Mouse (Mus musculus): ENCODE data around the gene Pik3cd. TPM values are rescaled to one million over a fixed set of nuclear protein-coding genes. Genes with fewer than 3 reads are reported as not detected.
A peak's percentile ranks its signal among the peaks of the same experiment; 100 is the strongest.

The Pik3cd gene
- polyA plus RNA-seq, 1 experiment, result 106 TPM

- Histone ChIP-seq H3K27ac (ENCODE audit: control insufficient read depth, insufficient read depth, low read length) (no peak overlapping the region), H3K4me3 (ENCODE audit: control insufficient read depth, insufficient read depth, low read length) (no peak overlapping the region), H3K4me1 (replicated peaks; ENCODE audit: control insufficient read depth, insufficient read depth, low read length) (peaks cover 20% of the 10 kb centered on the region), H3K27me3 (ENCODE audit: control insufficient read depth, insufficient read depth, low read length) (no peaks in the 10 kb centered on the region), H3K36me3 (ENCODE audit: control insufficient read depth, insufficient read depth, low read length) (no peaks in the 10 kb centered on the region)
- TF ChIP-seq POLR2A (IDR thresholded peaks at IDR 0.05; ENCODE audit: control insufficient read depth, extremely low read depth, insufficient read depth, low read length, poor library complexity), result no peak
- no peak for TF ChIP-seq CTCF (IDR thresholded peaks at IDR 0.05; ENCODE audit: borderline replicate concordance, control insufficient read depth, extremely low read depth, insufficient read depth, low read length, poor library complexity)
- no peak for DNase-seq
- WGBS, result 97% methylated on average over 7 of the region's 7 CpGs
Observed at GRCm38 (mm10) chr4:149740301-149740700, 37.9 kb upstream of the Pik3cd start.

DNA sequence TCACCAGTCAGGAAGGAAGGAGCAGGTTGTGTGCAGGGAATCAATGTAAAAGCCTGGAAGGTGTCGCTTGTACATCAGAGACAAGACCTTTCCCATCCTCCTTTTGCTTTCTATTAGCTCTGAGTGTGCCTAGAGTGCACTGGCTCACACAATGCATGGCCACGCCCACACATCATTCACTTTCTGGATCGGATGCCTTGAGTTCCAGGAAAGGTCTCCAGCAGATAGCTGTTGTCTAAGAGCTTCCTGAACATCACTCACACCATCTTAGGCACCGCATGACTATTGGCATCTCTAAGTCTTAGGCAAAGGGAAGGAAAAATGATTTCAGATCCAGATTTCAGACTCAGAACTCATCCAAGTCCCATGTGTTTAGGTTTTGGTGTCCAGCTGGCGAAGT lies 37.1 kb upstream of the Pik3cd start:
- H3K36me3 ChIP-seq (ENCODE audit: control insufficient read depth, insufficient read depth, low read length), result no peaks in the 10 kb centered on the region
- peaks cover 20% of the 10 kb centered on the region for H3K4me1 ChIP-seq (replicated peaks; ENCODE audit: control insufficient read depth, insufficient read depth, low read length)
- H3K27me3 ChIP-seq (ENCODE audit: control insufficient read depth, insufficient read depth, low read length), result no peaks in the 10 kb centered on the region
- no peak for DNase-seq
- WGBS, result 86% methylated on average over 5 of the region's 5 CpGs
- H3K4me3 ChIP-seq (ENCODE audit: control insufficient read depth, insufficient read depth, low read length), result no peak overlapping the region
- no peak for TF ChIP-seq POLR2A (IDR thresholded peaks at IDR 0.05; ENCODE audit: control insufficient read depth, extremely low read depth, insufficient read depth, low read length, poor library complexity)
- TF ChIP-seq CTCF (IDR thresholded peaks at IDR 0.05; ENCODE audit: borderline replicate concordance, control insufficient read depth, extremely low read depth, insufficient read depth, low read length, poor library complexity), result no peak
- no peak overlapping the region for H3K27ac ChIP-seq (ENCODE audit: control insufficient read depth, insufficient read depth, low read length)

DNA sequence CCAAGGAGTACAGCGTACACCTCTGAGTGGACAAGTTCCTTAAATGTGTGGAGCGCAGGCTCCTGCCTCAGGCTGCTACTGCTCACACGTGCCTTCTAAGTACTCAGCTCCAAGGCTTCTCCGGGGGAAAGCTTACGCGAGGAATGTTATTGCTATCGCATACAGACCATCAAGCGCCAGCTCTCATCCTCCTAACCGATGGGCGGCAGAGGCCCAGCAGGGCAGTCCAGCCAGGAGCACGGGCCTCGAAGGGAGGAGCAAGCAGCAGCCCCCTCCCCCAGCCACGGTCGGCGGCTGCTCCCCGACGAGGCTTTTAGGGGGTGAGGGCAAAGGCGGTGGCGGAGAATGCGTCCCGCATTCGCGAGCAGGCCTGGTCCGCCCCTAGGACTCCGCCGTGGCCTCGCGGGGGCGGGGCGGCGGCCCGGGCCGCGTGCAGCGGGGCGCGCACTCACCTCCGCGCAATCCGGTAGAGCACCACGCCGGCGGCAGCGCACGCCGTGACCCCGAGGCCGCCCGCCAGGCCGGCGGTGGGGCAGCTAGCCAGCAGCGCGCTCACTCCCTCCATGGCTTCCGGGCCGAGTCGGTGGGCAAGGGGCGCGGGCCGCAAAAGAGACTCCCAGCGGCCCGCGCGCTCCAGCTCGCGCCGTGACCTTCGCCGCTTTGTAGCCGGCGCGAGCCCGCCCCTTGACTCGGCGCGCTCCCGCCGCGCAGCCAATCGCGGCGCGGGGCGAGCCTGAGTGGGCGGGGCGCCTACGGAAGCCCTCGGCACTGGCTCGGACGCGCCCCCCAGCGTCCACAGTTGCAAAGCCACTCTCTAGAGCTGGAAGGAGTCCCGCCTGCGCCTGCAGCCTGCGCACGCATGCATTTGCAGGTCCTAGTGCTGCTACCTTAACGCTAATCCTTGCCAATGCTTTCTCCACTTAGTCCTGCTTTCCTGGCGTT lies 35.3 kb upstream of the Pik3cd start, which contains the start of gene Tmem201:
Gene Tmem201, minus strand, starts transcription at position 662 of the 942 bp plus-strand sequence.
- peak; percentile 96 for DNase-seq
- H3K27me3 ChIP-seq (ENCODE audit: control insufficient read depth, insufficient read depth, low read length), result no peaks in the 10 kb centered on the region
- no peak within 1 kb of the TSS for H3K27ac ChIP-seq (ENCODE audit: control insufficient read depth, insufficient read depth, low read length)
- peaks cover 28% of the 10 kb centered on the region for H3K4me1 ChIP-seq (replicated peaks; ENCODE audit: control insufficient read depth, insufficient read depth, low read length)
- WGBS, result under 1% methylated on average over 97 of the region's 97 CpGs
- TF ChIP-seq CTCF (IDR thresholded peaks at IDR 0.05; ENCODE audit: borderline replicate concordance, control insufficient read depth, extremely low read depth, insufficient read depth, low read length, poor library complexity), result peak; percentile 97
- TF ChIP-seq POLR2A (IDR thresholded peaks at IDR 0.05; ENCODE audit: control insufficient read depth, extremely low read depth, insufficient read depth, low read length, poor library complexity), result 0 out of 2 replicates have a peak, but pooled peaks have one; percentile 45
- peak within 1 kb of the TSS; percentile 75 for H3K4me3 ChIP-seq (ENCODE audit: control insufficient read depth, insufficient read depth, low read length)
- no peaks in the 10 kb centered on the region for H3K36me3 ChIP-seq (ENCODE audit: control insufficient read depth, insufficient read depth, low read length)

- WGBS, result 35% methylated on average over 4 of the region's 4 CpGs
- Histone ChIP-seq H3K27me3 (ENCODE audit: control insufficient read depth, insufficient read depth, low read length) (no peaks in the 10 kb centered on the region), H3K4me3 (ENCODE audit: control insufficient read depth, insufficient read depth, low read length) (no peak overlapping the region), H3K36me3 (ENCODE audit: control insufficient read depth, insufficient read depth, low read length) (no peaks in the 10 kb centered on the region), H3K27ac (ENCODE audit: control insufficient read depth, insufficient read depth, low read length) (no peak overlapping the region), H3K4me1 (replicated peaks; ENCODE audit: control insufficient read depth, insufficient read depth, low read length) (peaks cover 25% of the 10 kb centered on the region)
- DNase-seq, result no peak
- TF ChIP-seq POLR2A (IDR thresholded peaks at IDR 0.05; ENCODE audit: control insufficient read depth, extremely low read depth, insufficient read depth, low read length, poor library complexity), result no peak
- no peak for TF ChIP-seq CTCF (IDR thresholded peaks at IDR 0.05; ENCODE audit: borderline replicate concordance, control insufficient read depth, extremely low read depth, insufficient read depth, low read length, poor library complexity)
Observed at GRCm38 (mm10) chr4:149736581-149736980, 34.2 kb upstream of the Pik3cd start.

DNA sequence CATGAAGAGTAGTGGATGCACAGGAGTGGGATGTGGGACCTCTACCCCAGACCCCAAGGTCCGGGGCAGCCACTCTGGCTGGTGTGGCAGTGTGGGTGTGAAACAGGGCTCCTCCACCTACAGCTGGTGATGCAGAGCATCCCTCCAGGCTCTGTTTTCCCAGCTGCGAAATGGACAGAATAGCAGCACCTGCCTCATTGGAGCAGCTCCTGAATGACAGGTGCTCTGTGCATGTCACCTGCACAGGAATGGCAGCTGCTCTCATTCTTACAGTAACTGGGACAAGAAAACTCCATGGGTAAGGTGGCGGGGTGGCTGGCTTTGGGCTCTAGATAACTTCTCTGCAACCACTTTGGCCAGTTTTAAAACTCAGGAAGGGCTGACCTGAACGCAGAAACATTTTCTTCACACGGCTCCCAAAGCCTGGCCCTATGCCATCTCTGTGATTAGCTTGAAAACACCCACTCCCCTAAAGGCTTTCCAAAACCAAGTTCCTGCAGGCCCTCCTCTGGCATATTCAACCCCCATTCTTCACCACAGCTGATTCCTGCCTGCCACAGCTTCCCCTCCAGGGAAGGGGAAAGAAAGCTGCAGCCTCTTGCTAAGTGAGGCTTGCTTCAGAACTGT lies 33.4 kb upstream of the Pik3cd start:
- DNase-seq, result no peak
- H3K27me3 ChIP-seq (ENCODE audit: control insufficient read depth, insufficient read depth, low read length), result no peaks in the 10 kb centered on the region
- H3K4me1 ChIP-seq (replicated peaks; ENCODE audit: control insufficient read depth, insufficient read depth, low read length), result peaks cover 25% of the 10 kb centered on the region
- H3K27ac ChIP-seq (ENCODE audit: control insufficient read depth, insufficient read depth, low read length), result no peak overlapping the region
- TF ChIP-seq CTCF (IDR thresholded peaks at IDR 0.05; ENCODE audit: borderline replicate concordance, control insufficient read depth, extremely low read depth, insufficient read depth, low read length, poor library complexity) (no peak), POLR2A (IDR thresholded peaks at IDR 0.05; ENCODE audit: control insufficient read depth, extremely low read depth, insufficient read depth, low read length, poor library complexity) (no peak)
- H3K4me3 ChIP-seq (ENCODE audit: control insufficient read depth, insufficient read depth, low read length), result no peak overlapping the region
- peaks cover under 1% of the 10 kb centered on the region; the same call in 1 of the 2 replicates for H3K36me3 ChIP-seq (ENCODE audit: control insufficient read depth, insufficient read depth, low read length)
- 75% methylated on average over 5 of the region's 5 CpGs for WGBS

DNA sequence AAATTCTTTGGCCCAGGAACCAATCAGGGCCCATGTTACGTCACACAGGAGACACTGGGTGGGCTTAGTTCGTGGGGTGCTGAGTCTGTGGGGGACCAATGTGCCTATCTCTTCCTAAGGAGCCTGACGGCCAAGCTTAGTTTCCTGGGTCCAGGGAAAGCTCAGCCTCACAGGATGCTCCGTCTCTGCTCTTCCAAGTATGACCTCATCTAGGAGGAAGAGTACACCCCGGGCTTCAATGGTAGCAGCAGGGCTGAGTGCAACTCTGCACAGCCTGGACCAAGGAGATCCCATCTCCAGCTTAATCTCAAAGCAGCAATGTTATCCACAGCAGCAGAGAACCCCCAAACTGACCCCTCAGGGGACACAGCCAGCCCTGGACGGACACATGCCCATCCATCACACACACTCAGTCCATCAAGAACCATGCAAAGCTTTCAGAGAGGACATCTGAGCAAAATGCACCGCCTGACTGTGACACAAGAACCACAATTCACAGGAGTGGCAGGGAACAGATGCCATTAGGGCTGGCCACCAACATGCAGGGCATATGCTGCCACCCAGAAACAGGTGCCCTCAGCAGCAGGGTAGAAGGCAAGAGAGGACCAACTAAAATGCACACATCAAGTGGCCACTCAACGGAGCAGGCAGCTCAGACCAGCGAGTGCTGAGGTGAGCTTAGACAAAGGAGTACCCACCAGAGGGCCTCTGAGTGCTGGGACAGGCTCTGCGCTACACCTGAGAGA lies 32.5 kb upstream of the Pik3cd start:
- H3K27ac ChIP-seq (ENCODE audit: control insufficient read depth, insufficient read depth, low read length), result no peak overlapping the region
- no peak overlapping the region for H3K4me3 ChIP-seq (ENCODE audit: control insufficient read depth, insufficient read depth, low read length)

More for the DNA sequence above, 32.5 kb upstream of the Pik3cd start:
- Histone ChIP-seq H3K36me3 (ENCODE audit: control insufficient read depth, insufficient read depth, low read length) (peaks cover 4% of the 10 kb centered on the region; the same call in 1 of the 2 replicates), H3K27me3 (ENCODE audit: control insufficient read depth, insufficient read depth, low read length) (no peaks in the 10 kb centered on the region), H3K4me1 (replicated peaks; ENCODE audit: control insufficient read depth, insufficient read depth, low read length) (peaks cover 25% of the 10 kb centered on the region)
- TF ChIP-seq CTCF (IDR thresholded peaks at IDR 0.05; ENCODE audit: borderline replicate concordance, control insufficient read depth, extremely low read depth, insufficient read depth, low read length, poor library complexity) (no peak), POLR2A (IDR thresholded peaks at IDR 0.05; ENCODE audit: control insufficient read depth, extremely low read depth, insufficient read depth, low read length, poor library complexity) (no peak)
- DNase-seq, result no peak
- 95% methylated on average over 10 of the region's 10 CpGs for WGBS

Measured in thymus, adult 2 months (tissue).